Mouse (Mus musculus): ENCODE measurements around the gene Nufip2. TPM values are rescaled to one million over a fixed set of nuclear protein-coding genes. Genes with fewer than 3 reads are reported as not detected.

Gene Nufip2
- polyA plus RNA-seq, 2 experiments from 2014 or later, result 20.4 to 21.6 TPM

- no peak for ATAC-seq
Observed at GRCm38 (mm10) chr11:77771879-77772713, 86.1 kb downstream of the Nufip2 start.

- no peak for ATAC-seq
Observed at GRCm38 (mm10) chr11:77775701-77776400, 89.9 kb downstream of the Nufip2 start.

- ATAC-seq, result no peak
Observed at GRCm38 (mm10) chr11:77777436-77777835, 91.5 kb downstream of the Nufip2 start.

- ATAC-seq, result no peak
Observed at GRCm38 (mm10) chr11:77777937-77778336, 92.0 kb downstream of the Nufip2 start.

GRCm38 (mm10) chr11:77779240-77779639 lies 93.3 kb downstream of the Nufip2 start:
- ATAC-seq, result no peak

GRCm38 (mm10) chr11:77781088-77781487 lies 95.1 kb downstream of the Nufip2 start:
- no peak for ATAC-seq

- ATAC-seq, result no peak
Observed at GRCm38 (mm10) chr11:77782104-77782815, 96.3 kb downstream of the Nufip2 start.

- ATAC-seq, result no peak
Observed at GRCm38 (mm10) chr11:77783211-77783746, 97.3 kb downstream of the Nufip2 start.

GRCm38 (mm10) chr11:77783747-77784646 lies 98.0 kb downstream of the Nufip2 start:
- peak; percentile 37 for ATAC-seq

GRCm38 (mm10) chr11:77784894-77785293 lies 98.9 kb downstream of the Nufip2 start:
- no peak for ATAC-seq

GRCm38 (mm10) chr11:77785396-77785767 lies 99.4 kb downstream of the Nufip2 start:
- no peak for ATAC-seq

GRCm38 (mm10) chr11:77785768-77786561 lies 100.0 kb downstream of the Nufip2 start:
- ATAC-seq, result no peak

GRCm38 (mm10) chr11:77787707-77788106 lies 101.8 kb downstream of the Nufip2 start, which contains the start of gene Gm10277:
Gene Gm10277, minus strand, starts transcription at chr11:77787747.
- ATAC-seq, result no peak

- ATAC-seq, result no peak
Observed at GRCm38 (mm10) chr11:77789512-77789911, 103.6 kb downstream of the Nufip2 start.

- ATAC-seq, result no peak
Observed at GRCm38 (mm10) chr11:77790286-77790685, 104.3 kb downstream of the Nufip2 start.

GRCm38 (mm10) chr11:77791241-77791727 lies 105.3 kb downstream of the Nufip2 start:
- ATAC-seq, result no peak

All from CD4-positive, CD25-positive, alpha-beta regulatory T cell, adult 4 months (primary cell).